Mouse (Mus musculus): Measurements from ENCODE around the gene Anxa1. TPM values are rescaled to one million over a fixed set of nuclear protein-coding genes. Genes with fewer than 3 reads are reported as not detected.

Anxa1 gene
- polyA plus RNA-seq, 2 experiments from 2014 or later, result 8.3 to 10.4 TPM

DNA sequence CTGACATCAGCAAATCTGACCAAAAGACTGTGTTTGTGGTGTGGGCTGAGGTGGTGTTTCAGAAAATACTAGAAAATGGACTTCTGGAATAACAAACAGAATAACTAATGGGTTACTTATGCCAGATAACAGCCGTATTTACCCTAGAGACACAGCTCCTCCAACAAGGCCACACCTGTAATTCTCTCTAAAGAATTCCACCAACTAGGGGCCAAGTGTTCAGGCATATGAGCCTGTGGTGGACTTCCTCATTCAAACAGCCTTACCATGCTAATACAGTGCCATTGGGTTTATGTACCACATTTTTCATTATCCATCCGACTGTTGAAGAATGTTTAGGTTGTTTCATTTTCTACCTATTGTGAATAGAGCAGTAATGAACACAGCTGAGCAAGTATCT lies 20.6 kb downstream of the Anxa1 start:
- no peak for ATAC-seq

DNA sequence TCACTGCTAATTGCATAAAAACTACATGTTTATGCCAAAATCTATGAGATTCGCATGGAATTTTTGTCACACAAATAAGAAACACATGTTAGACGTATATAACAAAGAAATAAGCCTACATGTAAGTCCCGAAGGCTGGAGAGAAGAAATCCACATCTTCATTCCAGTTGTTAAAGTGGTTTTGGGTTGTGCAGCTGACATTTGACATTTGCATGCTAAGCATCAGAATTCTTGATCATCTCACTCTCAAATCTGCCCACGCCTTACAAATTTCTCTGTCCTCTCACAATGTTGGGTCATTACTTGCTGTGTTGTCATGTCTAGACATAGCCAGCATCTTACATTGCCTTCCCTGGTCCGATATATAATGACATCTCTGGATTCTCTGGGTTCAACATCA lies 24.2 kb downstream of the Anxa1 start:
- no peak for ATAC-seq

DNA sequence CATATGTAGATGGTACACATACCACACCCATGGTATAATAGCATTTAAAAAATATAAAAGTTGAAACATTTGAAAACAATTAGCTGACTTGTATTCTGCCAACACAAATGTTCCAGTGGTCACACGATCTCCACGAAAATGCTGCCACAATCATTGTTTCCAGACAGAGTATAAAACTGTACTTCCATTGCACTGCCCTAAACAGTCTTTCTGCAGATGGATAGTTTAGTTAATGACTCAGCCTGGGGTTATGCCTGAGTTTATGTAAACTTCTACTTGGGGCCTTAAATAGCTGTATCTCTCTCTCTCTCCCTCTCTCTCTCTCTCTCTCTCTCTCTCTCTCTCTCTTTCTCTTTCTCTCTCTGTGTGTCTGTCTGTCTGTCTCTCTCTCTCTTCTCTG lies 24.7 kb downstream of the Anxa1 start:
- ATAC-seq, result no peak

- ATAC-seq, result no peak
Observed at GRCm38 (mm10) chr19:20365364-20365763, 25.4 kb downstream of the Anxa1 start.

- ATAC-seq, result no peak
Observed at GRCm38 (mm10) chr19:20364931-20365330, 25.8 kb downstream of the Anxa1 start.

DNA sequence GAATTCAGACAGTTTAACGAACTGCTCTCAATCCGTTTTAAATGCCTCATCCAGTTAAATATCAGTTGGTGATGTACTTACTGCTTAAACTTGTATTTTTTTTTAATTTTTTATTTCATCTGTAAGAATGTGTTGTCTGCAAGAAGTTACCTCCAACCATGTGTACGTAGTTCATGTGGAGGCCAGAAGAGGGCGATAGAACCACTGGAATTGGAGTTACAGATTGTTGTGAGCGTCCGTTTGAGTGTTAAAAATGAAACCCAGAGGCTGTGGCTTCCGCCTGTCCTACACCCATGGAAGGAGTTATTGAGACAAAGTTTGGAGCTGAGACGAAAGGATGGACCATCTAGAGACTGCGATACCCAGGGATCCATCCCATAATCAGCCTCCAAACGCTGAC lies 27.5 kb downstream of the Anxa1 start:
- no peak for ATAC-seq

GRCm38 (mm10) chr19:20361917-20362577 lies 28.7 kb downstream of the Anxa1 start:
- ATAC-seq, result peak; percentile 61

- no peak for ATAC-seq
Observed at GRCm38 (mm10) chr19:20358679-20359078, 32.1 kb downstream of the Anxa1 start.

DNA sequence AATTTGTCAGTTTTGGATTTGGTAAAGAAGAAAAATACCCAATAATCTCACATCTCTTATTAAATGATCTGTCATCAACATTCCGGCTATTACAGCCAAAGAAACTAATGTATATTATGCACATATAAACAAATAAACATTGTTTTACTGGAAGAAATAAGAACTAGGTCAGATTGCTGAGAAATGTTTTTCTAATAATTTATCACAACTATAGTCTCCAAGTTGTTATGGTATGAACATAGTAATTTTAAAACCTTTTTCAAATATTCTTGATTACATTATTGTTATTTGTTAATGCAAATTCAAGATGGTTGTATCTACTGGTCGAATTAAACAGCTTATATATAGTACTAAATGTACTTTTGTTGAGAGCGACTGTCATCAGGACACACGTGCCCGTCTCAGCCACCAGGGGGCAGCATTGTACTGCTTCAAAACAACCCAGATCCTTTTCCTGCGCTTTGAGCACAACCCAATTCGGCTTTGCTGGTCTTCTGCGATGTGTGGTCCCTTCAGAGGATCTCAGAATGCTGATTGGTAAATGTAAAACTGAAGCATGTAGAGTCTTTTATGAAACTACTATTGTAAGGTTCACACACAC lies 45.3 kb downstream of the Anxa1 start:
- ATAC-seq, result peak; percentile 66

- ATAC-seq, result peak; percentile 67
Observed at GRCm38 (mm10) chr19:20344511-20345316, 46.0 kb downstream of the Anxa1 start.

- no peak for ATAC-seq
Observed at GRCm38 (mm10) chr19:20344052-20344451, 46.7 kb downstream of the Anxa1 start.

Other genes with a start within 250 kb of the Anxa1 start
- gene Aldh1a1, start 101.8 kb upstream of the Anxa1 start, polyA plus RNA-seq (2017; shearing (Covaris generic)), result under 1 TPM in 1 of 2 experiments, not detected in 1; 0.44 TPM

Data from activated CD4-positive, CD25-positive, alpha-beta regulatory T cell, adult 4 months (primary cell).